Mouse (Mus musculus) ovary, postnatal 14 days (tissue): ENCODE results near the gene Insig2.

ENCODE experiments used
- DNase-seq: peaks from one replicate; pipeline ENCODE4 v3.0.0; 2022; ENCODE audit warnings: low spot score

Insig2 gene

GRCm38 (mm10) chr1:121332485-121332884 is at the start of gene Insig2:
Gene Insig2 (minus strand): TSS chr1:121332589.
- DNase-seq = no peak

GRCm38 (mm10) chr1:121381562-121381961 is 49.2 kb upstream of the Insig2 start:
- DNase-seq = no peak

- no peak for DNase-seq
These were observed 47.6 kb upstream of the Insig2 start for GRCm38 (mm10) chr1:121380033-121380432.

GRCm38 (mm10) chr1:121377901-121378300 is 45.5 kb upstream of the Insig2 start:
- DNase-seq = no peak

- no peak for DNase-seq
These were observed 45.0 kb upstream of the Insig2 start for GRCm38 (mm10) chr1:121377410-121377809.

GRCm38 (mm10) chr1:121373631-121374030 is 41.2 kb upstream of the Insig2 start:
- no peak for DNase-seq

GRCm38 (mm10) chr1:121372656-121373055 is 40.3 kb upstream of the Insig2 start:
- DNase-seq = no peak

- no peak for DNase-seq
These were observed 39.1 kb upstream of the Insig2 start for GRCm38 (mm10) chr1:121371449-121371848.

- DNase-seq = no peak
These were observed 34.9 kb upstream of the Insig2 start for GRCm38 (mm10) chr1:121367257-121367656.

GRCm38 (mm10) chr1:121360561-121360960 is 28.2 kb upstream of the Insig2 start:
- DNase-seq = no peak

- DNase-seq = no peak
These were observed 27.3 kb upstream of the Insig2 start for GRCm38 (mm10) chr1:121359680-121360079.

- no peak for DNase-seq
These were observed 21.4 kb upstream of the Insig2 start for GRCm38 (mm10) chr1:121353779-121354178.

GRCm38 (mm10) chr1:121351037-121351436 is 18.6 kb upstream of the Insig2 start:
- DNase-seq = no peak

- DNase-seq = no peak
These were observed 18.2 kb upstream of the Insig2 start for GRCm38 (mm10) chr1:121350616-121351015.

GRCm38 (mm10) chr1:121348875-121349847 is 16.8 kb upstream of the Insig2 start:
- DNase-seq = no peak

- DNase-seq = no peak
These were observed 11.6 kb upstream of the Insig2 start for GRCm38 (mm10) chr1:121343966-121344365.

GRCm38 (mm10) chr1:121335789-121336188 is 3.4 kb upstream of the Insig2 start:
- DNase-seq = no peak

- no peak for DNase-seq
These were observed 1.8 kb upstream of the Insig2 start for GRCm38 (mm10) chr1:121333986-121334703.

GRCm38 (mm10) chr1:121330621-121331020 is 1.8 kb downstream of the Insig2 start:
- DNase-seq = no peak

- no peak for DNase-seq
These were observed 3.0 kb downstream of the Insig2 start for GRCm38 (mm10) chr1:121329391-121329790.

GRCm38 (mm10) chr1:121328193-121328555 is 4.2 kb downstream of the Insig2 start:
- DNase-seq = no peak

GRCm38 (mm10) chr1:121327344-121328192 is 4.8 kb downstream of the Insig2 start:
- DNase-seq = peak; percentile 84
